Comparison of ENCODE assay signal across 9 mouse cellular contexts in the genomic region with DNA sequence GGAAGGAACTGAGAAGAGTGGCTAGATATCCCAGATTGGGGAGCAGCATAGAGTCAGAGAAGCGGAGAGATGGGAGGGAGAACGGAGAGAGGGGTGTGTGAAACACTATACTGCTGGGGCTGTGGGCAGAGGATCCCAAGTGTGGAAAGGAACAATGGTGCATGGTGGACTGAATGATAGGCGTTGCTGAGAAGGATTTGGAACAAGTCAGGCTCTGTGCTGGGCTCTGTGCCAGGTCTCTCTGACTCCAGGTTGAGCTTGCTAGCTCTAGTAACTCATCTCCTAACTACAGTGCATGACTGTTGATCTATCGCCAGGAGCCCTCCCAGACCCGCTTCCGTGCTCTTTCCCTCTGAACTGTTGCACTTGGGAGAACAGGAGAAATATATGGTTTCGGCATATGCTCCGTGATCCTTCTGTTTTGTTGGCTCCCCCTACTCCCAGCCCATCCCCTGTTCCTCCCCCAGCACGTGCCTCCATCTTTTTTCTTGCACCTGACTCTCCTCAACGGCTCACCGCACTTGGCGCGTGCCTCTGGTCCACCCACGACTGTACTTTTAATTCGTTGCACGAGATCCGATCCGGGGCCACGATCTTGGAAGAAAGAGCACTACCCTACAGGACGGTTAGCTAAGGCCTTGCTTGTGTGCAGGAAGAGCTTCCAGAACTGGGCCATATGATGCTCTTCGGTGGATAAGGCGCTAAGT. TPM values are rescaled to one million over a fixed set of nuclear protein-coding genes. Genes with fewer than 3 reads are reported as not detected.
DNase-seq lines count a peak whose midpoint lies in the region; ATAC-seq lines count a peak whose summit lies in the region.
"Had no signal": no experiment of that assay in that cellular context is flagged by ENCODE, and none has a peak within 500 bp of the region (broad histone marks: within the 10 kb centered on the region; RNA-seq: fewer than 3 reads in every experiment).

A gene (plus strand): TSS at position 584 of the 707 bp plus-strand sequence.

- H3K4me2 ChIP-seq in heart, embryonic 15.5 days: peak within 1 kb of the TSS; percentile 62
- H3K4me2 ChIP-seq in embryonic facial prominence, embryonic 15.5 days (replicated peaks): peak within 1 kb of the TSS; percentile 37
- H3K4me2 ChIP-seq in intestine, embryonic 16.5 days (ENCODE audit: low read depth, low read length): peak within 1 kb of the TSS; percentile 46
- H3K4me2 ChIP-seq in midbrain, embryonic 12.5 days (replicated peaks): peak within 1 kb of the TSS; percentile 57

- H3K36me3 ChIP-seq in heart, embryonic 15.5 days: no peaks in the 10 kb centered on the region
- H3K36me3 ChIP-seq in embryonic facial prominence, embryonic 15.5 days: no peaks in the 10 kb centered on the region
- H3K36me3 ChIP-seq in intestine, embryonic 16.5 days (ENCODE audit: control insufficient read depth, insufficient read depth, low read length): no peaks in the 10 kb centered on the region
- H3K36me3 ChIP-seq in midbrain, embryonic 12.5 days: no peaks in the 10 kb centered on the region
- H3K36me3 ChIP-seq: G1E had no signal

- no peak within 1 kb of the TSS for H3K27ac ChIP-seq in heart, embryonic 15.5 days
- H3K27ac ChIP-seq in embryonic facial prominence, embryonic 15.5 days (replicated peaks): no peak within 1 kb of the TSS
- H3K27ac ChIP-seq in intestine, embryonic 16.5 days (ENCODE audit: low read length): no peak within 1 kb of the TSS
- H3K27ac ChIP-seq in midbrain, embryonic 12.5 days (replicated peaks): no peak within 1 kb of the TSS

- no peak for DNase-seq in heart, postnatal 25 days (ENCODE audit: low spot score)
- peak; percentile 35 for DNase-seq in adrenal gland, postnatal 10 days
- DNase-seq in thymus, postnatal 14 days: no peak

- intact Hi-C loops in heart, postnatal 25 days (cut with DNase I): loop anchor here (5.0 to 10.0 kb wide), 2 partner anchors 483 to 656 kb away; no protein-coding TSS in a partner anchor

- peaks cover 6% of the 10 kb centered on the region for H3K4me1 ChIP-seq in heart, embryonic 15.5 days (replicated peaks)
- H3K4me1 ChIP-seq in embryonic facial prominence, embryonic 15.5 days: peaks cover 4% of the 10 kb centered on the region; the same call in 1 of the 2 replicates
- peaks cover 4% of the 10 kb centered on the region; the same call in 1 of the 2 replicates for H3K4me1 ChIP-seq in intestine, embryonic 16.5 days (ENCODE audit: control insufficient read depth, insufficient read depth, low read length)
- H3K4me1 ChIP-seq in midbrain, embryonic 12.5 days: 0 out of 2 replicates have a peak, but pooled peaks cover 3% of the 10 kb centered on the region

- H3K9ac ChIP-seq in heart, embryonic 15.5 days: 0 out of 2 replicates have a peak within 1 kb of the TSS, but pooled peaks have one; percentile 7
- H3K9ac ChIP-seq in embryonic facial prominence, embryonic 15.5 days: no peak within 1 kb of the TSS
- H3K9ac ChIP-seq in intestine, embryonic 16.5 days (ENCODE audit: low read depth, low read length): 0 out of 2 replicates have a peak within 1 kb of the TSS, but pooled peaks have one; percentile 6
- 0 out of 2 replicates have a peak within 1 kb of the TSS, but pooled peaks have one; percentile 17 for H3K9ac ChIP-seq in midbrain, embryonic 12.5 days (replicated peaks)

- peak; percentile 22; the same call in 1 of the 2 replicates for ATAC-seq in heart, embryonic 15.5 days (replicated peaks; ENCODE audit: insufficient number of reproducible peaks, insufficient read depth, low FRiP score, low read depth)
- no peak; the same call in 1 of the 2 replicates for ATAC-seq in embryonic facial prominence, embryonic 15.5 days (ENCODE audit: insufficient number of reproducible peaks, low FRiP score, low TSS enrichment, low read depth)
- no peak; the same call in 1 of the 2 replicates for ATAC-seq in intestine, embryonic 16.5 days
- no peak for ATAC-seq in midbrain, embryonic 12.5 days (ENCODE audit: low FRiP score, low read depth)
- no peak for ATAC-seq in erythroid progenitor cell, adult 5-6 weeks (replicated peaks; ENCODE audit: low FRiP score, poor library complexity, severe bottlenecking)

- no peaks in the 10 kb centered on the region for H3K9me3 ChIP-seq in heart, embryonic 15.5 days (replicated peaks)
- no peaks in the 10 kb centered on the region for H3K9me3 ChIP-seq in embryonic facial prominence, embryonic 15.5 days (replicated peaks)
- H3K9me3 ChIP-seq in intestine, embryonic 16.5 days (ENCODE audit: control insufficient read depth, low read length): no peaks in the 10 kb centered on the region
- no peaks in the 10 kb centered on the region for H3K9me3 ChIP-seq in midbrain, embryonic 12.5 days
- H3K9me3 ChIP-seq: G1E had no signal

- H3K4me3 ChIP-seq in heart, embryonic 15.5 days: peak within 1 kb of the TSS; percentile 25
- 0 out of 2 replicates have a peak within 1 kb of the TSS, but pooled peaks have one; percentile 7 for H3K4me3 ChIP-seq in embryonic facial prominence, embryonic 15.5 days (replicated peaks)
- H3K4me3 ChIP-seq in intestine, embryonic 16.5 days (ENCODE audit: low read length): no peak within 1 kb of the TSS; the same call in 1 of the 2 replicates
- no peak within 1 kb of the TSS for H3K4me3 ChIP-seq in midbrain, embryonic 12.5 days

- WGBS in heart, embryonic 15.5 days: 69% methylated on average over 22 of the region's 22 CpGs
- WGBS in embryonic facial prominence, embryonic 15.5 days: 79% methylated on average over 22 of the region's 22 CpGs
- 79% methylated on average over 22 of the region's 22 CpGs for WGBS in intestine, embryonic 16.5 days
- 86% methylated on average over 22 of the region's 22 CpGs for WGBS in midbrain, embryonic 12.5 days

- H3K27me3 ChIP-seq in heart, embryonic 15.5 days: peaks cover 3% of the 10 kb centered on the region; the same call in 1 of the 2 replicates
- no peaks in the 10 kb centered on the region for H3K27me3 ChIP-seq in embryonic facial prominence, embryonic 15.5 days
- 0 out of 2 replicates have a peak, but pooled peaks cover 2% of the 10 kb centered on the region for H3K27me3 ChIP-seq in intestine, embryonic 16.5 days (replicated peaks; ENCODE audit: control insufficient read depth, insufficient read depth, low read length)
- peaks cover 10% of the 10 kb centered on the region for H3K27me3 ChIP-seq in midbrain, embryonic 12.5 days

RNA-seq across cellular contexts. Expression of the gene that starts here (rescaled TPM):
- polyA plus RNA-seq in heart, embryonic 15.5 days (2015; fragmentation: Nextera tagmentation; extraction: Ambion mirVana): 0.15 TPM in 1 of 2 replicates, not detected in the other
- total RNA-seq in heart, postnatal 25 days (2021): not detected
- not detected for total RNA-seq in adrenal gland, postnatal 10 days (2021)
- not detected in 2 replicates for polyA plus RNA-seq in embryonic facial prominence, embryonic 15.5 days (2015; fragmentation: Nextera tagmentation; extraction: Ambion mirVana)
- not detected in 2 replicates for polyA plus RNA-seq in intestine, embryonic 16.5 days (2015; fragmentation: Nextera tagmentation; extraction: Ambion mirVana)
- not detected in 2 replicates for polyA plus RNA-seq in midbrain, embryonic 12.5 days (2016; fragmentation: Nextera tagmentation; extraction: Ambion mirVana)
- not detected in 2 replicates for total RNA-seq in erythroid progenitor cell, adult 5-6 weeks (2015; ENCODE audit: low replicate concordance)
- not detected in 2 replicates for total RNA-seq in erythroid progenitor cell, adult 5-6 weeks (2017; ENCODE audit: low replicate concordance)
- polyA plus RNA-seq: G1E had no signal

Comparison
In these comparisons a context has a peak if more than half of its experiments do, and no peak if none do; other contexts are left out.
1. Peak in ATAC-seq, H3K4me3 ChIP-seq, H3K9ac ChIP-seq and H3K4me2 ChIP-seq in heart, embryonic 15.5 days; RNA of the gene not detected or under 1 TPM.
2. Peak in DNase-seq in adrenal gland, postnatal 10 days; RNA of the gene not detected or under 1 TPM.